Mouse (Mus musculus) heart, postnatal 0 days (tissue): ENCODE measurements around the gene Osbpl8. TPM values are rescaled to one million over a fixed set of nuclear protein-coding genes. Genes with fewer than 3 reads are reported as not detected.

Experiments used
- ATAC-seq: fragments of 200-750 bp; cut with Nextera tagmentation; 2 replicates; pipeline ENCODE4 v1.8.0; 2017; ENCODE audit warnings: low read depth, moderate number of reproducible peaks, moderate library complexity; ENCODE audit not compliant: insufficient read depth
- DNase-seq: peaks from one replicate; pipeline ENCODE4 v3.0.0-alpha.2; 2016; ENCODE audit warnings: low spot score
- H3K27ac ChIP-seq: fragments of 300-500 bp; sonication (generic); 2 replicates; pipeline ENCODE4 v1.5.1; 2014; ENCODE audit warnings: low read depth, mild to moderate bottlenecking
- H3K27me3 ChIP-seq: fragments of 300-500 bp; sonication (generic); 2 replicates; pipeline ENCODE4 v1.6.1; 2014; ENCODE audit warnings: low read length, mixed read lengths; ENCODE audit not compliant: control insufficient read depth, insufficient read depth
- H3K36me3 ChIP-seq: fragments of 300-500 bp; sonication (generic); replicated peaks from 2 replicates; pipeline ENCODE4 v1.6.1; 2014; ENCODE audit warnings: low read length, mixed read lengths; ENCODE audit not compliant: control insufficient read depth, insufficient read depth
- H3K4me1 ChIP-seq: fragments of 300-500 bp; sonication (generic); 2 replicates; pipeline ENCODE4 v1.6.1; 2014; ENCODE audit warnings: antibody characterized with exemption; ENCODE audit not compliant: control insufficient read depth, insufficient read depth
- H3K4me2 ChIP-seq: fragments of 300-500 bp; sonication (generic); 2 replicates; pipeline ENCODE4 v1.6.1; 2014; ENCODE audit warnings: low read depth, mild to moderate bottlenecking, low read length, moderate library complexity
- H3K4me3 ChIP-seq: fragments of 300-500 bp; sonication (generic); 2 replicates; pipeline ENCODE4 v1.5.1; 2014; ENCODE audit warnings: low read depth, low read length
- H3K9ac ChIP-seq: fragments of 300-500 bp; sonication (generic); replicated peaks from 2 replicates; pipeline ENCODE4 v1.6.1; 2014; ENCODE audit warnings: low read depth, low read length, mixed read lengths
- H3K9me3 ChIP-seq: fragments of 300-500 bp; sonication (generic); replicated peaks from 2 replicates; pipeline ENCODE4 v1.6.1; 2016; ENCODE audit warnings: low read length; ENCODE audit not compliant: control insufficient read depth
- CTCF ChIP-seq: IDR thresholded peaks from 2 replicates; pipeline ENCODE4 v1.5.1; 2016; ENCODE audit warnings: antibody characterized with exemption, control low read depth, low read depth
- EP300 ChIP-seq: IDR thresholded peaks from 2 replicates; pipeline ENCODE4 v1.6.1; 2016; ENCODE audit warnings: antibody characterized with exemption, low read depth
- WGBS: fragments of 180-500 bp; shearing (Covaris S2); extraction: QIAGEN DNeasy Blood & Tissue Kit; methylation state at CpG from one replicate; pipeline ENCODE4 v1.1.7; 2014; 5-methylcytosine and 5-hydroxymethylcytosine counted together
- polyA plus RNA-seq: library from polyadenylated mRNA; unstranded; fragments of >200 nt; fragmentation: Nextera tagmentation; extraction: Ambion mirVana; gene quantifications from 2 replicates; pipeline ENCODE4 v1.2.1, GENCODE M21; 2015
- total RNA-seq: library from RNA; depleted of rRNA; stranded (reverse); fragments of >200 nt; gene quantifications from 2 replicates; pipeline ENCODE4 v1.2.3, GENCODE M21; 2014; ENCODE audit warnings: low replicate concordance

The Osbpl8 gene
- total and polyA plus RNA-seq, 2 experiments from 2014 or later, result 30.8 to 110 TPM

- no peak overlapping the region; the same call in 1 of the 2 replicates for H3K9ac ChIP-seq
- H3K4me2 ChIP-seq, result peak overlapping the region; percentile 57
- no peaks in the 10 kb centered on the region for H3K9me3 ChIP-seq
- peak; percentile 80; the same call in 1 of the 2 replicates for TF ChIP-seq EP300
- no peak for TF ChIP-seq CTCF
- H3K27me3 ChIP-seq, result no peaks in the 10 kb centered on the region
- 33% methylated on average over 3 of the region's 3 CpGs for WGBS
- H3K27ac ChIP-seq, result peak overlapping the region; percentile 79
- peak overlapping the region; percentile 29 for H3K4me3 ChIP-seq
- DNase-seq (peak; percentile 85), ATAC-seq (peak; percentile 5)
- H3K36me3 ChIP-seq, result no peaks in the 10 kb centered on the region
- H3K4me1 ChIP-seq, result peaks cover 51% of the 10 kb centered on the region
Observed at GRCm38 (mm10) chr10:111168305-111168704, 3.8 kb downstream of the Osbpl8 start.

DNA sequence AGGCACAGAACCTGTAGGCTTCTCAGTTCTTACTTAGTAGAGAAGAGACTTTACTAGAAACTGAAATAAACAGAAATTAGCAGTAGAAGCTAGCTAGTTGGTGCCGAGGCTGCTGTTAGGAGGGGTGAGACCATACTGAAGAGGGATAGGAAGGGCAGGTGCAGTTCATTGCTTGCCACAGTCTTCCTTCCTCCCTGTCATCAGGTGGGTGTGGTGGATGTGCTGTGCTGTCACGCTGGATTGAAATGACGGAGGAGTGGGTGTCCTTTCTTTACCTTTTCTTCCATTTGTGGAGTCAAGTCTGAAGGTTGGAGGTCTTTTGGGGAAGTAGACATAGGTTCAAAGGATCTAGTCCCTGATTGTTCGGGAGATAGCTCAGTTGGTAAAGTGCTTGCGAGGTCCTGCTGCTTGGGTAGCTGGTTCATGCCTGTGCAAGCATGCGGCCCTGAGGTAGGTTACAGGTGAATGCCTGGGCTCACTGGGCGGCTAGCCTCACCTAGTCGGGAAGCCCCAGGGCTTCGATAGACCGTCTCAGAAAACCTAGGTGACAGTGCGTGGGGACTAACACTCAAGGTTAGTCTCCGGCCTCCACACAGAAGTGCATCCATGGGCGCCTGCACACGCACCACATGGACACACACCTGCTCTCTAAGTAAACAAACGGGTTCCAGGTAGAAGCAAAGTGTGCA is 6.8 kb downstream of the Osbpl8 start:
- WGBS, result 73% methylated on average over 15 of the region's 15 CpGs
- Histone ChIP-seq H3K27ac (peak overlapping the region; percentile 16; the same call in 1 of the 2 replicates), H3K4me3 (no peak overlapping the region), H3K27me3 (no peaks in the 10 kb centered on the region), H3K4me2 (peak overlapping the region; percentile 16; the same call in 1 of the 2 replicates), H3K9ac (0 out of 2 replicates have a peak overlapping the region, but pooled peaks have one; percentile 7), H3K4me1 (peaks cover 62% of the 10 kb centered on the region), H3K9me3 (no peaks in the 10 kb centered on the region), H3K36me3 (no peaks in the 10 kb centered on the region)
- ATAC-seq (no peak), DNase-seq (no peak)
- TF ChIP-seq CTCF (no peak), EP300 (no peak)

GRCm38 (mm10) chr10:111173589-111174247 is 9.2 kb downstream of the Osbpl8 start:
- peak overlapping the region; percentile 13; the same call in 1 of the 2 replicates for H3K27ac ChIP-seq
- H3K36me3 ChIP-seq, result no peaks in the 10 kb centered on the region
- TF ChIP-seq CTCF (no peak), EP300 (no peak)
- DNase-seq (no peak), ATAC-seq (no peak)
- H3K4me2 ChIP-seq, result no peak overlapping the region
- no peak overlapping the region for H3K4me3 ChIP-seq
- no peak overlapping the region for H3K9ac ChIP-seq
- WGBS, result 60% methylated on average over 7 of the region's 7 CpGs
- H3K27me3 ChIP-seq, result no peaks in the 10 kb centered on the region
- H3K4me1 ChIP-seq, result peaks cover 67% of the 10 kb centered on the region
- H3K9me3 ChIP-seq, result no peaks in the 10 kb centered on the region

GRCm38 (mm10) chr10:111177336-111177735 is 12.8 kb downstream of the Osbpl8 start:
- H3K9me3 ChIP-seq, result no peaks in the 10 kb centered on the region
- no peak overlapping the region; the same call in 1 of the 2 replicates for H3K27ac ChIP-seq
- H3K4me3 ChIP-seq, result no peak overlapping the region
- no peak overlapping the region for H3K4me2 ChIP-seq
- H3K4me1 ChIP-seq, result peaks cover 69% of the 10 kb centered on the region
- H3K27me3 ChIP-seq, result no peaks in the 10 kb centered on the region
- H3K9ac ChIP-seq, result no peak overlapping the region
- TF ChIP-seq CTCF (no peak), EP300 (no peak)
- no peak for DNase-seq
- WGBS, result 63% methylated on average over 8 of the region's 8 CpGs
- no peaks in the 10 kb centered on the region for H3K36me3 ChIP-seq
- no peak for ATAC-seq

DNA sequence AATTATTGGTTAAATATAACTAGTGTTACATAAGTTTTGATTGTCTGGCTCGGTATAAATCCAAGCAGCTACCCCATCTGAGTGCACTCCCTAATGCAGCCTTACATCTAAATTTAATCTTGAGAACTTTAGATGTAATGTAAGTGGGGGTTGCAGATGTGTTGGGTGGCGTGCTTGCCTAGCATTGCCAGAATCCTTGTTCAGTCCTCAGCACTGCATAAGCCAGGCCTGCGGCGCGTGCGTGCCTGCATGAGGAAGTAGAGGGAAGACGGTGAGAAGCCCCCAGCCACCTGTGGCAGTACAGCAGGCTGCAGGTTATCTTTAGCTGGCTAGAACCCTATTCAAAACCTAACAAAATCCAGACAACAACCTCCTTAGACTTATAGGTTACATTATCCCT is 13.5 kb downstream of the Osbpl8 start:
- Histone ChIP-seq H3K9ac (no peak overlapping the region), H3K9me3 (no peaks in the 10 kb centered on the region), H3K4me1 (peaks cover 64% of the 10 kb centered on the region), H3K36me3 (no peaks in the 10 kb centered on the region), H3K4me2 (no peak overlapping the region), H3K4me3 (no peak overlapping the region), H3K27ac (no peak overlapping the region), H3K27me3 (no peaks in the 10 kb centered on the region)
- TF ChIP-seq CTCF, result no peak
- no peak for TF ChIP-seq EP300
- DNase-seq, result no peak
- no peak for ATAC-seq
- 65% methylated on average over 7 of the region's 7 CpGs for WGBS
